Mouse (Mus musculus) ES-E14 (cell line): ENCODE measurements at regions not wholly inside any gene's neighbourhood (a gene's known extent, or its start where the extent isn't known, plus 50 kb on each side); places are given as distances from the start of the nearest gene placed in this dataset.

Source experiments
- HCFC1 ChIP-seq: IDR thresholded peaks from 2 replicates; pipeline ENCODE4 v1.6.1; 2012; ENCODE audit warnings: low read length, inconsistent platforms, borderline replicate concordance; ENCODE audit not compliant: insufficient read depth
- MAFK ChIP-seq: IDR thresholded peaks from 2 replicates; pipeline ENCODE4 v1.6.1; 2014; ENCODE audit warnings: mild to moderate bottlenecking, low read depth, low read length, inconsistent platforms; ENCODE audit not compliant: insufficient read depth
- ZC3H11A ChIP-seq: IDR thresholded peaks from 2 replicates; pipeline ENCODE4 v1.6.1; 2012; ENCODE audit warnings: low read depth, mild to moderate bottlenecking, inconsistent platforms, low read length, borderline replicate concordance
- ZNF384 ChIP-seq: IDR thresholded peaks from 2 replicates; pipeline ENCODE4 v1.6.1; 2012; ENCODE audit warnings: low read depth, low read length, inconsistent platforms

- no peak for TF ChIP-seq ZNF384
- TF ChIP-seq ZC3H11A = no peak
- no peak for TF ChIP-seq HCFC1
- no peak for TF ChIP-seq MAFK
Measured at GRCm38 (mm10) chr14:27558794-27559491, 50.7 kb upstream of the Ccdc66 start.
